Mouse (Mus musculus) layer of hippocampus, adult 18-20 months (tissue): ENCODE data around the gene Crybg2. TPM values are rescaled to one million over a fixed set of nuclear protein-coding genes. Genes with fewer than 3 reads are reported as not detected.

Experiments used
- DNase-seq, 2 experiments: peaks; one replicate each; pipeline ENCODE4 v3.0.0; 2022; ENCODE audit warnings: low spot score in 2 of 2
- total RNA-seq, 2 experiments: library from RNA; stranded (reverse); gene quantifications; 2 replicates each; pipeline ENCODE4 v1.2.3; 2021

Crybg2 gene
- total RNA-seq, 2 experiments from 2014 or later = 2.1 to 4.2 TPM

- no peak for DNase-seq
Measured at GRCm38 (mm10) chr4:134094004-134094564, 33.5 kb downstream of the Crybg2 start.

GRCm38 (mm10) chr4:134094923-134095547 is 34.4 kb downstream of the Crybg2 start, which contains the start of gene Cd52:
Cd52 (minus strand) TSS chr4:134095082.
- DNase-seq = no peak

GRCm38 (mm10) chr4:134096120-134096519 is 35.5 kb downstream of the Crybg2 start:
- DNase-seq = no peak

GRCm38 (mm10) chr4:134097015-134097608 is 36.5 kb downstream of the Crybg2 start:
- no peak for DNase-seq

- no peak for DNase-seq
Measured at GRCm38 (mm10) chr4:134098628-134099027, 38.0 kb downstream of the Crybg2 start.

- DNase-seq = no peak
Measured at GRCm38 (mm10) chr4:134100245-134100644, 39.6 kb downstream of the Crybg2 start.

GRCm38 (mm10) chr4:134101979-134102741 is 41.5 kb downstream of the Crybg2 start, which contains the start of gene Ubxn11:
Ubxn11 (plus strand) TSS chr4:134102570.
- DNase-seq = peak; percentile 91 to 96

GRCm38 (mm10) chr4:134102742-134103119 is 42.1 kb downstream of the Crybg2 start:
- DNase-seq = no peak

GRCm38 (mm10) chr4:134106105-134106504 is 45.5 kb downstream of the Crybg2 start:
- DNase-seq = no peak

- peak; percentile 58 to 79 for DNase-seq
Measured at GRCm38 (mm10) chr4:134107730-134108129, 47.1 kb downstream of the Crybg2 start.

GRCm38 (mm10) chr4:134108196-134108595 is 47.6 kb downstream of the Crybg2 start:
- DNase-seq = no peak

GRCm38 (mm10) chr4:134110653-134111052 is 50.0 kb downstream of the Crybg2 start:
- DNase-seq = no peak

GRCm38 (mm10) chr4:134112403-134112802 is 51.8 kb downstream of the Crybg2 start:
- DNase-seq = no peak

GRCm38 (mm10) chr4:134113356-134113994 is 52.9 kb downstream of the Crybg2 start:
- no peak for DNase-seq

- DNase-seq = no peak
Measured at GRCm38 (mm10) chr4:134114038-134114437, 53.4 kb downstream of the Crybg2 start.

- DNase-seq = no peak
Measured at GRCm38 (mm10) chr4:134115215-134116144, 54.9 kb downstream of the Crybg2 start.

- no peak for DNase-seq
Measured at GRCm38 (mm10) chr4:134116501-134116900, 55.9 kb downstream of the Crybg2 start.

- no peak for DNase-seq
Measured at GRCm38 (mm10) chr4:134117012-134117411, 56.4 kb downstream of the Crybg2 start.

- DNase-seq = no peak
Measured at GRCm38 (mm10) chr4:134118126-134118800, 57.6 kb downstream of the Crybg2 start.

- no peak for DNase-seq
Measured at GRCm38 (mm10) chr4:134119042-134119441, 58.4 kb downstream of the Crybg2 start.
